Mouse (Mus musculus) bone marrow, adult 2 months (tissue): ENCODE data around the gene Cant1.

Source experiments
- CTCF ChIP-seq: fragments of 200-500 bp; IDR thresholded peaks from 2 replicates; pipeline ENCODE4 v1.5.1; 2011; ENCODE audit warnings: low read length, control low read depth; ENCODE audit not compliant: control insufficient read depth, insufficient read depth
- POLR2A ChIP-seq: fragments of 200-500 bp; IDR thresholded peaks from 2 replicates; pipeline ENCODE4 v1.6.1; 2011; ENCODE audit warnings: low read depth, mild to moderate bottlenecking, control low read depth, low read length, borderline replicate concordance; ENCODE audit not compliant: control insufficient read depth

DNA sequence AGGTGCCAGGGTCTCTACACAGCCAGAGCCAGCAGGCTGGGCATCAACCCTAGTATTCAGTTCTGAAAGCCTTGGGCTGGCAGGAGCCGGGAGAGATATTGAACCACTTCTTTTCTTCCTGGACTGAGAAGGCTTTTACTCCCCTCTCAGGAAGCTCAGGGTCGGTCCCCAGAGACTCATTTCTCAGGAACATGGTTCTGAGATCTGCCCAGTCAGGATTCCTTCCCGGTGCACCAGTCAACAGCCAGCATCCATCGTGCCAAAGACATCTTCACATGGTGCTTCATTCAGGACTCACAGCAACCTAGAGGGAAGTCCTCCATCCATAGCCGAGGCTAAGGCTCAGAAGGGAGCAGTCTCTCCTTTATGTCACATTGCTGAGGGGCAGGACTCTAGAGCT, 44.4 kb downstream of the Cant1 start:
- TF ChIP-seq POLR2A (no peak), CTCF (no peak)
